Mouse (Mus musculus): ENCODE measurements at regions not wholly inside any gene's neighbourhood (a gene's known extent, or its start where the extent isn't known, plus 50 kb on each side); places are given as distances from the start of the nearest gene placed in this dataset.
"Not testable (repeated sequence)": the region's sequence is repeated elsewhere in the genome, so short reads cannot be mapped to it uniquely, and the experiment has no call there.

- no peak for DNase-seq (ENCODE audit: low spot score in 2 of 2)
Observed at GRCm38 (mm10) chr5:81878563-81878962, 858.6 kb downstream of the Adgrl3 start.

- no peak for DNase-seq (ENCODE audit: low spot score in 2 of 2)
Observed at GRCm38 (mm10) chr5:81893358-81893757, 873.4 kb downstream of the Adgrl3 start.

DNA sequence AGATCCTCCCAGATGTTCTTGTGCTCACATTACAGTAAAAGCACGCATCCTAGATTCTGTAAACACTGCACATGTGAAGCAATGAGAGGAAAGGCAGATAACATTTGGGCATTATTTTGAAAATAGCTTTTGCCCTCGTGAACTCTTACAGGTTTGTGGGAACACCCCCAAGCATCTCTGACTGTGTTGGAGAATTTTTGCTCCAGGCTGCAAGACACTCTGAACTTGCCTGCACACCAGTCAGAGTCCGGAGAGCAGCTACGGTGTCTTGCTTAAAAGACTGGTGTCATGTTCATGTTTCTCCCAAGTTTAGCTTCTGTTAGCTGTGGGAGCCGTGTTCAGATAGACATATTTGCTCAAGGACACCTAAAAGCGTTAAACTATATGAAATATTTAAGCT is 889.4 kb downstream of the Adgrl3 start:
- DNase-seq (ENCODE audit: low spot score in 2 of 2): no peak

DNA sequence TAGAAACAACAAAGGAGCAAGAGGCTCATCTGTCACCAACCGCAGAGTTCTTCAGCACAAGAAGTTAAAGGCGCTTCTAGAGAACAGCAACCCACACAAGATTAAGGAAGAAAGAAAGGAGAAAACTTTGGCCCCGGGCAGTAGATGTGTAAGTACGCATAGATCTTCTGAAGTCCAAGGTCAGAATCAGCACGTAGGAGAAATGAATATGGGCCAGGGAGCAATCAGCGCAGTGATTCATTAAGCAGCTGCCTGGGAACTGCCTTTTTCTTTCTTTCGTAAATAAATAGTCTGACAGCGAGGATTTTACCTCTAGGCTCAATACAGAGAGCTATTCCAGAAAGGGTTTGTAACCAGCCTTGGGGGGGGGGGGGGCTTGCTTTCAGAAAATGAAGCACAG is 890.0 kb downstream of the Adgrl3 start:
- DNase-seq (ENCODE audit: low spot score in 2 of 2): no peak

GRCm38 (mm10) chr5:81916667-81917066 is 896.7 kb downstream of the Adgrl3 start:
- DNase-seq (ENCODE audit: low spot score in 2 of 2): no peak

- no peak for DNase-seq (ENCODE audit: low spot score in 2 of 2)
Observed at GRCm38 (mm10) chr5:81940798-81941197, 920.9 kb downstream of the Adgrl3 start.

DNA sequence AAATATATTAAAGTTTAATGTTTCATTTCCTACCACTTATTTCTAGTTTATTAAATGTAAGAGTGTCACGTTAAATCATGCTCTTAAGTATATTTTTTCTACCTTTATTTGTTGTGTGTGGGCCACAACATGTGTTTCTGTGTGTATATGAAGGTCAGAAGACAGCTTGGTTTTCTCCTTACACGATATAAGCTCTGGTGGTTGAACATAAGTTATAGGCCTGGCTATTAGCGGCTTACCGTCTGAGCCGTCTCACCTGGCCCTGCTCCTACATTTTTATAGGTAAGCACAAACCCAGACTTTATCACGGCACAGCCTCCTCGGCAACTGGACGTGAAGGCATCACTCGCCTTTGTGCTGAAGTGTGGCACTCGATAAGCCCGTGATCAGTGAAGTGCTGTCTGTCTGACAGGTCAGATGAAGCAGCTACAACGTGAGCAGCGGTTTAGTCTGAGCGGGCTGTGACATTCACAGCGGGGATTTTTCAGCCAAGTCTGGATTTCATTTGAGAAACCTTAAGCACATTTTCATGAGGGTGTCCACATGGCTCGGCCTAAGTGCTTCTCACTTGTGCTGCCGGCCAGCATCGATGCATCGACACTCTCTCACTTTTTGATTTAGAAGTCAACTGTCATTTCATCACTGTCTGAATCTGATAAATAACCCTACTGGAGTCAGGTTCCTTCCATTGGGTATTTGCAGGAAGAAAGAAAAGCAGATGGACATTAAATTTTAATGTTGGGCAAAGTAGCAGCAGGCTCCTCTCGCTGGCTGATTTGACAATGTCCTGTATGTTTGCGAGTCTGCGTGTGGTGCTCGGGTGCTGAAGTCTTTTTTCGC is 950.0 kb downstream of the Adgrl3 start:
- DNase-seq (ENCODE audit: low spot score in 2 of 2): no peak

- no peak for DNase-seq (ENCODE audit: low spot score in 2 of 2)
Observed at GRCm38 (mm10) chr5:81970525-81971011, 950.6 kb downstream of the Adgrl3 start.

GRCm38 (mm10) chr5:81976515-81976914 is 956.6 kb downstream of the Adgrl3 start:
- DNase-seq (ENCODE audit: low spot score in 2 of 2): no peak

- no peak for DNase-seq (ENCODE audit: low spot score in 2 of 2)
Observed at GRCm38 (mm10) chr5:81983351-81983750, 963.4 kb downstream of the Adgrl3 start.

GRCm38 (mm10) chr5:81988069-81988468 is 968.1 kb downstream of the Adgrl3 start:
- DNase-seq (ENCODE audit: low spot score in 2 of 2): no peak

GRCm38 (mm10) chr5:82007955-82008354 is 988.0 kb downstream of the Adgrl3 start:
- DNase-seq (ENCODE audit: low spot score in 2 of 2): no peak

GRCm38 (mm10) chr5:82024126-82024525 is 1004.2 kb downstream of the Adgrl3 start:
- no peak for DNase-seq (ENCODE audit: low spot score in 2 of 2)

DNA sequence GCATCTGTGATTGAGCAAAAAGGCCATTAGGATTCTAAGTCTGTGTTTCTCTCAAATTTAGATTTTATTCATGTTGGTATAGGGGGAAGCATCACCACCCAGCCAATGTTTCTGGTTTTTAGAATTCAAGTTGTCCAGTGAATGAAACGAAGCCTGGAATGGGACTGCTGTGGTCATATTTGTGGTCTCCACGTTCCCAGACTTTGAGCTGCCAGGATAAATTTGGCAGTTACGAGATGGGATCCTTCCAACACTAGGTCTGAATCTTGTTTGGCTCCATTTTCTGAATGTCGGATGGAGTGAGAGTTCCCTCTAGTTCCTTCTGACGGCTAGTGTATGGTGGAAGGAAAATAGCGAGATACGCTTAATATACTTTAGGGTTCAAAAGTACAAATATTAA is 1014.8 kb downstream of the Adgrl3 start:
- DNase-seq (ENCODE audit: low spot score in 2 of 2): no peak

DNA sequence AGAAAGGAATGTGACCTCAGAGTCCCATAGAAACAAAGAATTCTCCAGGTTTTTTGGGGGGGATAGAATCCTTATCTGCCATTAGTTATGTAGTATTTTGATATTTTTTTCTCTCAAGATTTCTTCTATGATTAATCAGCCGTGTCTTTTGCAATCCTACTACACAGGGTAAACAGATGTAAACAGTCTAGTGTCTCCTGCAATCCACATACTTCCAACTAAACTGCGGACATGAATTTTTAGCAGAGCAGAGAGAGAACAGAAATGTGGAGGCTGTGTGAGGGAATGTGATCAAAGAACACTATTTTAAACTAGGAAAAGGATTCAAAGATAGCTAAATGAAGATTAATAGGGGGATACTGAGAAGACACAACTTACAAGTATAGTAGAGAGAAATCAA is 1026.2 kb downstream of the Adgrl3 start:
- DNase-seq (ENCODE audit: low spot score in 2 of 2): no peak

DNA sequence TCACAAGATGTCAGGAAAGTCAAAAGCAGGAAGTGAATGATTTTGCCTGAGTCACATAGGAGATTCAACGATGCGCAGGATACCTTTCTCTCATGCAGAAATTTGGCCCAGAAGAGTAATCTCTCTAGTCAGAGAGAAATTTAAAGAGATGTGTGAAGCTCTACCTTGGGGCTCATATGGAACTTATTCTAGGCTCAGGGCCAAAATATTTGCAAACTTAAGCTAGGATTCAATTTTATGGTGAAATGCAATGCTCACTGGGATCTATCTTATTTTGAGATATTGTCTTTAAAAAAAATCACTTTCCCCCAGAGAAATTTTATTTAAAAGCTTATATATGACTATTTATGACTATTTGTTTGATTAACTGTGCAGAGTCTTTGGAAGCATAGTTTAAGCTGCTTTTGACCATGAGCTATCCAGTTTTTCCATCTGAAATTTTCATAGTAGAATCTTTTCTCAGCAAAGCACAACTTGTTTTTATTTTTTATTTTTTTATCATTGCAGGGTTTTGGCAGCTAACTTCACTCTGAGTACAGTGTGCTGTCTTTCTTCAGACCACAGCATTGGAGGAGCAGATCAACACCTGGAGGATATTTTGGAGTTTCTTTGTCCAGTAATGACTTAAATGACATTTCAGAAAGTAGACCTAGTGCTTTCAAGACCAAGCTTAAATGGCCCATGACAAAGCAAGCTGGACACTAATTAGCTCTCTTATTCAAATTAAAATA is 1039.3 kb downstream of the Adgrl3 start:
- DNase-seq (ENCODE audit: low spot score in 2 of 2): no peak

GRCm38 (mm10) chr5:82060679-82061078 is 1040.7 kb downstream of the Adgrl3 start:
- peak in 1 of 2 experiments; percentile 29 for DNase-seq (ENCODE audit: low spot score in 2 of 2)

GRCm38 (mm10) chr5:82069221-82069620 is 1049.3 kb downstream of the Adgrl3 start:
- DNase-seq (ENCODE audit: low spot score in 2 of 2): not testable (repeated sequence)

GRCm38 (mm10) chr5:82089401-82089800 is 1069.5 kb downstream of the Adgrl3 start:
- DNase-seq (ENCODE audit: low spot score in 2 of 2): no peak

GRCm38 (mm10) chr5:82103056-82103807 is 1083.3 kb downstream of the Adgrl3 start:
- DNase-seq (ENCODE audit: low spot score in 2 of 2): no peak

- DNase-seq (ENCODE audit: low spot score in 2 of 2): no peak
Observed at GRCm38 (mm10) chr5:82103857-82104256, 1083.9 kb downstream of the Adgrl3 start.

DNA sequence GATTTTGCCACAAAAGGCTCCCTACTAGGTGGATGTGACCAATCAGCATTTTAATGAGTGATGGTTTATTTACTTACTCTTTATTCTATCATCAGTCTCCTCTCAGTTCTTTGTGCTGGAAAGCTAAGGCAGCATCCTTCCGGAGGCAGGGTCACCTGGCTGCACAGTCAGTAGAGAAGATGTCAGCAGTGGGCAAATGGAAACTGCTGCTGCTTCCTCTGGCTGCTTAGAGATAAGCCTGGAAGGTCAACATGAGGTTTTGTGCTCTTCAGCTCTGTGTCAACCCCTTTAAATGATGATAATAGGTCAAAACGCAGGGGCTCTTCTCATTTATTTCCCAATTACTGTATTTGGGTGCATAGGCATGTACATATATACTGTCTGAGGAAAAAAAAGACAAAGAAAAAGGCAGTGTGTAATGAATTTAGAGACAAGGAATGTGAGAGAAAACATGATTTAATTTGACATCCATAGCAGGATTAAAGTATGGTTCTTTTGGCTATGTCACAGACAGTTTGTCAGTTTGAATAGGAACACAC is 1106.1 kb downstream of the Adgrl3 start:
- DNase-seq (ENCODE audit: low spot score in 2 of 2): no peak

Data from left cerebral cortex, adult 9 months (tissue).